Mouse (Mus musculus): ENCODE measurements around the gene Map4k2. TPM values are rescaled to one million over a fixed set of nuclear protein-coding genes. Genes with fewer than 3 reads are reported as not detected.

The Map4k2 gene
- total and polyA plus RNA-seq, 3 experiments: 8.0 to 22.3 TPM; not detected in 1

DNA sequence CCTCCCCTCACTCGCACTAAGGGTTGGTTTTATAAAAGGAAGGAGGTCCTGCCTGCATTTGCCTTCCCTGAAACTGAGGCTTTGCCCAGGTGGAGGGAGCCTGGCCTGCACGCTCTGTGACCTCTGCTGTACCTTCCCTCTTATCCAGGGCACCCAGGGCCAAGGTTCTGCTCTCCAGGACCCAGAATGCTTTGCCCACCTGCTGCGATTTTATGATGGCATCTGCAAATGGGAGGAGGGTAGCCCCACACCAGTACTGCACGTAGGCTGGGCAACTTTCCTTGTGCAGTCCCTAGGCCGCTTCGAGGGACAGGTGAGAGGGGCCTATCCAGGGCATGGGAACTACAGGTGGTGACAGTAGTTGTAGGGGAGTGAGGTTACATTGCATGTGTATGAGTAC is 1.7 kb upstream of the Map4k2 start:
- no peaks in the 10 kb centered on the region for H3K9me3 ChIP-seq (replicated peaks; ENCODE audit: insufficient read depth, low read length)
- peaks cover 0 to 9% of the 10 kb centered on the region in 2 experiments; a peak in 2 of 4 replicates for H3K36me3 ChIP-seq (ENCODE audit: control insufficient read depth in 1 of 2, insufficient read depth in 2 of 2, low read length in 2 of 2)
- no peaks in the 10 kb centered on the region for H3K27me3 ChIP-seq (ENCODE audit: control insufficient read depth in 1 of 2, insufficient read depth in 2 of 2, low read length in 2 of 2)
- H3K27ac ChIP-seq (ENCODE audit: control insufficient read depth, low read depth, low read length): no peak overlapping the region
- H3K9ac ChIP-seq (ENCODE audit: control insufficient read depth, low read depth, low read length, poor library complexity, severe bottlenecking): no peak overlapping the region
- peaks cover 14% of the 10 kb centered on the region for H3K79me2 ChIP-seq (ENCODE audit: control insufficient read depth, insufficient read depth, low read length, poor library complexity)
- H3K4me3 ChIP-seq (ENCODE audit: control insufficient read depth in 1 of 2, insufficient read depth in 1 of 2, low read depth in 2 of 2, low read length in 2 of 2): no peak overlapping the region
- no peak for DNase-seq (ENCODE audit: low read depth, low spot score)
- TF ChIP-seq MYB (IDR thresholded peaks at IDR 0.05; ENCODE audit: low read depth, low read length) (no peak), ZC3H11A (IDR thresholded peaks at IDR 0.05; ENCODE audit: low read depth, low read length) (no peak)
- peaks cover 0 to 20% of the 10 kb centered on the region in 2 experiments; a peak in 3 of 4 replicates for H3K4me1 ChIP-seq (ENCODE audit: control insufficient read depth in 1 of 2, insufficient read depth in 2 of 2, low read length in 2 of 2)

DNA sequence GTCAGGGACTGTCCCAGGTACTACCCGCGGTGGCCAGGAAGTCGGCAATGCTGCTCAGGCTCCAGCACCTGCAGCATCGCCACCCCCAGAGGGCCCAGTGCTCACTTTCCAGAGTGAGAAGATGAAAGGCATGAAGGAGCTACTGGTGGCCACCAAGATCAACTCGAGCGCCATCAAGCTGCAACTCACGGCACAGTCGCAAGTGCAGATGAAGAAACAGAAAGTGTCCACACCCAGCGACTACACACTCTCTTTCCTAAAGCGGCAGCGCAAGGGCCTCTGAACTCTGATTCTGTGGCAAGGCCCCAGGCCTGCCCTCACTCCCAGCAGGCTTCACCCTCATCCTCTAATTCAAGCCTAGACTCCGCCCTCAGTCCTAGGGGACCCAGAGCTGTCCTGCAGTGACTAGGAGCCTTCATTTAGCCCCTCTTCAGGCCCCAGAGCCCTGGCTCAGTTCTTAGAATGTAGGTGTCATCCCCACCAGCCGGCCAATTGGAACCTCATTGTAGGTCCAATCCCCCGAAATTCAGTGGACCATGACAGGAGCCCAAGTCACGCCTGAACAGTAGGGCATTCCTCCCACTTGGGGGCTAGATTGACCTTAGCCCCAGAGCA is 938 bp upstream of the Map4k2 start:
- peaks cover 0 to 9% of the 10 kb centered on the region in 2 experiments; a peak in 2 of 4 replicates for H3K36me3 ChIP-seq (ENCODE audit: control insufficient read depth in 1 of 2, insufficient read depth in 2 of 2, low read length in 2 of 2)
- no peak overlapping the region for H3K27ac ChIP-seq (ENCODE audit: control insufficient read depth, low read depth, low read length)
- H3K9me3 ChIP-seq (replicated peaks; ENCODE audit: insufficient read depth, low read length): no peaks in the 10 kb centered on the region
- TF ChIP-seq MAZ (IDR thresholded peaks at IDR 0.05; ENCODE audit: low read depth, low read length) (no peak), CTCF (IDR thresholded peaks at IDR 0.05 in 2 of 3, conservative IDR thresholded peaks at IDR 0.05 in 1 of 3; ENCODE audit: control insufficient read depth in 1 of 3, insufficient read depth in 1 of 3, low read depth in 2 of 3, low read length in 3 of 3, poor library complexity in 1 of 3, severe bottlenecking in 1 of 3) (peak in 1 of 3 experiments; percentile 8; a peak in 1 of 6 replicates), SMC3 (IDR thresholded peaks at IDR 0.05; ENCODE audit: low read depth, low read length) (no peak)
- peaks cover 0 to 20% of the 10 kb centered on the region in 2 experiments; a peak in 3 of 4 replicates for H3K4me1 ChIP-seq (ENCODE audit: control insufficient read depth in 1 of 2, insufficient read depth in 2 of 2, low read length in 2 of 2)
- DNase-seq (ENCODE audit: low read depth, low spot score): peak; percentile 23
- H3K4me3 ChIP-seq (ENCODE audit: control insufficient read depth in 1 of 2, insufficient read depth in 1 of 2, low read depth in 2 of 2, low read length in 2 of 2): no peak overlapping the region
- H3K9ac ChIP-seq (ENCODE audit: control insufficient read depth, low read depth, low read length, poor library complexity, severe bottlenecking): no peak overlapping the region
- no peaks in the 10 kb centered on the region for H3K27me3 ChIP-seq (ENCODE audit: control insufficient read depth in 1 of 2, insufficient read depth in 2 of 2, low read length in 2 of 2)
- peaks cover 13% of the 10 kb centered on the region for H3K79me2 ChIP-seq (ENCODE audit: control insufficient read depth, insufficient read depth, low read length, poor library complexity)

DNA sequence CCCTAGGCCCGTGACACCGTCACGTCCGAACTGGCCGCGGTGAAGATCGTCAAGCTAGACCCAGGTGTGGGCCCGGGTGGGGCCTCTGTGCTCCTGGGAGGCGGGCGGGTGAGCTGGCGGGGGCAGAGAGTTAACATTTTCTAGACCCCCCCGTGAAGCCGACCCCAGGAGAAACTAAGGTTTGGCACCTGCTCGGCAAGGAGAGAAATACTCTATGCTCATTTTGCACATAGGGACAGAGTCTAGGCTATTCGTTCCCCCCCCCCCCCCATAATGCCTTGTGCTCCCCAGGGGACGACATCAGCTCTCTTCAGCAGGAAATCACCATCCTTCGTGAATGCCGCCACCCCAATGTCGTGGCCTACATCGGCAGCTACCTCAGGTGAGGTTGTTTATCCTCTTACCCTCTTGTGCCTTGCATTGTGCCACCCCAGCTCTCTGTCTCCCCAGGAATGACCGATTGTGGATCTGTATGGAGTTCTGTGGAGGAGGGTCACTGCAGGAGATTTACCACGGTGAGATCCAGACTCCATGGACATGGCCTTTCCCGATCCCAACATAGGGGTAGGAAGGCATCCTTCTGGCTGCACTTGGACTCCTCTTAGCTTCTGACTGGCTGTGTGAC is 630 bp downstream of the Map4k2 start:
- peak overlapping the region; percentile 83 for H3K9ac ChIP-seq (ENCODE audit: control insufficient read depth, low read depth, low read length, poor library complexity, severe bottlenecking)
- H3K9me3 ChIP-seq (replicated peaks; ENCODE audit: insufficient read depth, low read length): no peaks in the 10 kb centered on the region
- peaks cover 0 to 10% of the 10 kb centered on the region in 2 experiments; a peak in 2 of 4 replicates for H3K4me1 ChIP-seq (ENCODE audit: control insufficient read depth in 1 of 2, insufficient read depth in 2 of 2, low read length in 2 of 2)
- no peak overlapping the region for H3K27ac ChIP-seq (ENCODE audit: control insufficient read depth, low read depth, low read length)
- peak overlapping the region; percentile 66 to 79 for H3K4me3 ChIP-seq (ENCODE audit: control insufficient read depth in 1 of 2, insufficient read depth in 1 of 2, low read depth in 2 of 2, low read length in 2 of 2)
- peaks cover 0 to 2% of the 10 kb centered on the region in 2 experiments; a peak in 2 of 4 replicates for H3K36me3 ChIP-seq (ENCODE audit: control insufficient read depth in 1 of 2, insufficient read depth in 2 of 2, low read length in 2 of 2)
- TF ChIP-seq MXI1 (IDR thresholded peaks at IDR 0.05; ENCODE audit: low read depth, low read length): peak; percentile 13; the same call in 1 of the 2 replicates
- TF ChIP-seq MAX (IDR thresholded peaks at IDR 0.05; ENCODE audit: low read length): peak; percentile 14; the same call in 1 of the 2 replicates
- TF ChIP-seq ETS1 (IDR thresholded peaks at IDR 0.05; ENCODE audit: low read depth, low read length): no peak
- H3K79me2 ChIP-seq (ENCODE audit: control insufficient read depth, insufficient read depth, low read length, poor library complexity): peaks cover under 1% of the 10 kb centered on the region
- DNase-seq (ENCODE audit: low read depth, low spot score): no peak
- no peaks in the 10 kb centered on the region for H3K27me3 ChIP-seq (ENCODE audit: control insufficient read depth in 1 of 2, insufficient read depth in 2 of 2, low read length in 2 of 2)
